Mouse (Mus musculus) liver, adult (tissue): ENCODE measurements around the gene Fam13c.

Source experiments
- GATA4 ChIP-seq: IDR thresholded peaks from 2 replicates; pipeline ENCODE4 v1.6.1; 2014; ENCODE audit warnings: mild to moderate bottlenecking, low read length; ENCODE audit not compliant: insufficient replicate concordance

Fam13c gene

GRCm38 (mm10) chr10:70599925-70600305 lies 159.6 kb downstream of the Fam13c start:
- TF ChIP-seq GATA4, result no peak
